Mouse (Mus musculus) megakaryocyte, embryonic 14.5 days (primary cell): ENCODE results near the gene Ctsw.

Source experiments
- FLI1 ChIP-seq: IDR thresholded peaks from 2 replicates; pipeline ENCODE4 v1.6.1; 2012; ENCODE audit warnings: low read length, inconsistent platforms, mixed read lengths
- GATA1 ChIP-seq: IDR thresholded peaks from 3 replicates; pipeline ENCODE4 v1.6.1; 2012; ENCODE audit warnings: mixed read lengths, low read length, inconsistent platforms, borderline replicate concordance

- TF ChIP-seq GATA1 (no peak), FLI1 (no peak)
Observed at GRCm38 (mm10) chr19:5431911-5432464, 36.3 kb downstream of the Ctsw start.
